Mouse (Mus musculus) neural tube, embryonic 14.5 days (tissue): ENCODE results near the gene Fgf15. TPM values are rescaled to one million over a fixed set of nuclear protein-coding genes. Genes with fewer than 3 reads are reported as not detected.

Experiments
- ATAC-seq: fragments of 200-750 bp; cut with Nextera tagmentation; 2 replicates; pipeline ENCODE4 v1.8.0; 2017; ENCODE audit warnings: low read depth, mild to moderate bottlenecking, moderate TSS enrichment, moderate library complexity
- H3K27ac ChIP-seq: fragments of 300-500 bp; sonication (generic); 2 replicates; pipeline ENCODE4 v1.5.1; 2014; ENCODE audit warnings: low read depth, mild to moderate bottlenecking, control low read depth, low read length, moderate library complexity, mixed read lengths
- H3K27me3 ChIP-seq: fragments of 300-500 bp; sonication (generic); 2 replicates; pipeline ENCODE4 v1.6.1; 2014; ENCODE audit warnings: low read length; ENCODE audit not compliant: control insufficient read depth, insufficient read depth
- H3K36me3 ChIP-seq: fragments of 300-500 bp; sonication (generic); 2 replicates; pipeline ENCODE4 v1.6.1; 2014; ENCODE audit warnings: low read length, mixed read lengths; ENCODE audit not compliant: control insufficient read depth, insufficient read depth
- H3K4me1 ChIP-seq: fragments of 300-500 bp; sonication (generic); 2 replicates; pipeline ENCODE4 v1.6.1; 2014; ENCODE audit warnings: low read length; ENCODE audit not compliant: control insufficient read depth, insufficient read depth
- H3K4me2 ChIP-seq: fragments of 300-500 bp; sonication (generic); 2 replicates; pipeline ENCODE4 v1.6.1; 2014; ENCODE audit warnings: mild to moderate bottlenecking, low read depth, low read length, control low read depth
- H3K4me3 ChIP-seq: fragments of 300-500 bp; sonication (generic); 2 replicates; pipeline ENCODE4 v1.5.1; 2014; ENCODE audit warnings: low read depth, low read length, control low read depth, mixed read lengths
- H3K9ac ChIP-seq: fragments of 300-500 bp; sonication (generic); replicated peaks from 2 replicates; pipeline ENCODE4 v1.6.1; 2014; ENCODE audit warnings: low read depth, mild to moderate bottlenecking, control low read depth, low read length, mixed read lengths
- H3K9me3 ChIP-seq: fragments of 300-500 bp; sonication (generic); 2 replicates; pipeline ENCODE4 v1.6.1; 2016; ENCODE audit warnings: low read length; ENCODE audit not compliant: control insufficient read depth
- WGBS: fragments of 180-500 bp; shearing (Covaris S2); extraction: QIAGEN DNeasy Blood & Tissue Kit; methylation state at CpG from one replicate; pipeline ENCODE4 v1.1.7; 2014; 5-methylcytosine and 5-hydroxymethylcytosine counted together
- polyA plus RNA-seq: library from polyadenylated mRNA; unstranded; fragments of >200 nt; fragmentation: Nextera tagmentation; extraction: Ambion mirVana; gene quantifications from 2 replicates; pipeline ENCODE4 v1.2.1, GENCODE M21; 2014

Fgf15 gene
- polyA plus RNA-seq, 1 experiment from 2014 or later: 11.9 TPM

GRCm38 (mm10) chr7:144862126-144862525 is 34.2 kb upstream of the Fgf15 start:
- no peak overlapping the region for H3K4me3 ChIP-seq
- no peak overlapping the region for H3K27ac ChIP-seq
- no peak overlapping the region for H3K4me2 ChIP-seq
- peaks cover 7% of the 10 kb centered on the region for H3K4me1 ChIP-seq
- H3K9me3 ChIP-seq: no peaks in the 10 kb centered on the region
- WGBS: under 1% methylated on average over 15 of the region's 15 CpGs
- H3K27me3 ChIP-seq: peaks cover 56% of the 10 kb centered on the region
- ATAC-seq: no peak
- no peaks in the 10 kb centered on the region for H3K36me3 ChIP-seq
- no peak overlapping the region for H3K9ac ChIP-seq

GRCm38 (mm10) chr7:144862712-144863111 is 33.6 kb upstream of the Fgf15 start:
- WGBS: 1% methylated on average over 18 of the region's 18 CpGs
- Histone ChIP-seq H3K9me3 (no peaks in the 10 kb centered on the region), H3K4me1 (peaks cover 7% of the 10 kb centered on the region), H3K27me3 (peaks cover 56% of the 10 kb centered on the region), H3K4me3 (no peak overlapping the region), H3K36me3 (no peaks in the 10 kb centered on the region), H3K9ac (no peak overlapping the region), H3K4me2 (no peak overlapping the region), H3K27ac (no peak overlapping the region)
- ATAC-seq: no peak

- Histone ChIP-seq H3K27ac (no peak overlapping the region), H3K4me1 (peaks cover 7% of the 10 kb centered on the region), H3K4me2 (no peak overlapping the region), H3K9ac (no peak overlapping the region), H3K36me3 (no peaks in the 10 kb centered on the region), H3K27me3 (peaks cover 56% of the 10 kb centered on the region), H3K4me3 (no peak overlapping the region), H3K9me3 (no peaks in the 10 kb centered on the region)
- 2% methylated on average over 11 of the region's 11 CpGs for WGBS
- no peak for ATAC-seq
Measured at GRCm38 (mm10) chr7:144863196-144863595, 33.1 kb upstream of the Fgf15 start.

GRCm38 (mm10) chr7:144864160-144864670 is 32.1 kb upstream of the Fgf15 start:
- no peak overlapping the region for H3K9ac ChIP-seq
- no peaks in the 10 kb centered on the region for H3K9me3 ChIP-seq
- no peak overlapping the region for H3K4me2 ChIP-seq
- H3K27me3 ChIP-seq: peaks cover 56% of the 10 kb centered on the region
- no peak overlapping the region for H3K27ac ChIP-seq
- H3K4me1 ChIP-seq: peaks cover 7% of the 10 kb centered on the region
- 51% methylated on average over 3 of the region's 3 CpGs for WGBS
- H3K36me3 ChIP-seq: no peaks in the 10 kb centered on the region
- H3K4me3 ChIP-seq: no peak overlapping the region
- ATAC-seq: no peak

- Histone ChIP-seq H3K36me3 (no peaks in the 10 kb centered on the region), H3K4me3 (no peak overlapping the region), H3K4me2 (no peak overlapping the region), H3K4me1 (no peaks in the 10 kb centered on the region), H3K9ac (no peak overlapping the region), H3K27me3 (peaks cover 27% of the 10 kb centered on the region), H3K9me3 (no peaks in the 10 kb centered on the region), H3K27ac (no peak overlapping the region)
- no peak for ATAC-seq
- whole genome bisulfite sequencing: 77% methylated on average over 4 of the region's 4 CpGs
Measured at GRCm38 (mm10) chr7:144867161-144867560, 29.2 kb upstream of the Fgf15 start.

- Histone ChIP-seq H3K36me3 (no peaks in the 10 kb centered on the region), H3K9ac (no peak overlapping the region), H3K9me3 (no peaks in the 10 kb centered on the region), H3K27ac (no peak overlapping the region), H3K27me3 (peaks cover 23% of the 10 kb centered on the region), H3K4me2 (no peak overlapping the region), H3K4me1 (no peaks in the 10 kb centered on the region), H3K4me3 (no peak overlapping the region)
- ATAC-seq: no peak
- WGBS: 85% methylated on average over 8 of the region's 8 CpGs
Measured at GRCm38 (mm10) chr7:144867602-144868001, 28.7 kb upstream of the Fgf15 start.

GRCm38 (mm10) chr7:144872420-144872819 is 23.9 kb upstream of the Fgf15 start:
- Histone ChIP-seq H3K27ac (no peak overlapping the region), H3K27me3 (no peaks in the 10 kb centered on the region), H3K9me3 (no peaks in the 10 kb centered on the region), H3K4me2 (no peak overlapping the region), H3K4me3 (no peak overlapping the region), H3K9ac (no peak overlapping the region), H3K4me1 (no peaks in the 10 kb centered on the region), H3K36me3 (no peaks in the 10 kb centered on the region)
- WGBS: 77% methylated on average over 4 of the region's 4 CpGs
- ATAC-seq: no peak

GRCm38 (mm10) chr7:144873160-144873559 is 23.2 kb upstream of the Fgf15 start:
- WGBS: 77% methylated on average over 4 of the region's 4 CpGs
- Histone ChIP-seq H3K9ac (no peak overlapping the region), H3K36me3 (no peaks in the 10 kb centered on the region), H3K4me1 (no peaks in the 10 kb centered on the region), H3K27ac (no peak overlapping the region), H3K4me3 (no peak overlapping the region), H3K27me3 (no peaks in the 10 kb centered on the region), H3K9me3 (no peaks in the 10 kb centered on the region), H3K4me2 (no peak overlapping the region)
- no peak for ATAC-seq

GRCm38 (mm10) chr7:144874226-144874625 is 22.1 kb upstream of the Fgf15 start:
- Histone ChIP-seq H3K9me3 (no peaks in the 10 kb centered on the region), H3K27ac (no peak overlapping the region), H3K27me3 (no peaks in the 10 kb centered on the region), H3K4me3 (no peak overlapping the region), H3K4me2 (no peak overlapping the region), H3K36me3 (no peaks in the 10 kb centered on the region), H3K4me1 (no peaks in the 10 kb centered on the region), H3K9ac (no peak overlapping the region)
- ATAC-seq: no peak
- WGBS: 66% methylated on average over 4 of the region's 4 CpGs
